Mouse (Mus musculus): Measurements from ENCODE around the gene Cttnbp2nl. TPM values are rescaled to one million over a fixed set of nuclear protein-coding genes. Genes with fewer than 3 reads are reported as not detected.

The Cttnbp2nl gene
- 15.5 and 17.5 TPM in 2 replicates for polyA plus RNA-seq (2015; fragmentation: Nextera tagmentation; extraction: Ambion mirVana)

- Histone ChIP-seq H3K9me3 (ENCODE audit: control insufficient read depth, low read length) (no peaks in the 10 kb centered on the region), H3K9ac (ENCODE audit: low read length) (peak within 1 kb of the TSS; percentile 86), H3K4me1 (replicated peaks; ENCODE audit: control insufficient read depth, insufficient read depth) (peaks cover 3% of the 10 kb centered on the region), H3K27me3 (ENCODE audit: control insufficient read depth, insufficient read depth, low read length) (no peaks in the 10 kb centered on the region), H3K4me2 (replicated peaks; ENCODE audit: low read depth) (peak within 1 kb of the TSS; percentile 76), H3K27ac (replicated peaks) (peak within 1 kb of the TSS; percentile 91), H3K4me3 (ENCODE audit: low read depth, low read length) (peak within 1 kb of the TSS; percentile 87), H3K36me3 (ENCODE audit: control insufficient read depth, insufficient read depth, low read length) (no peaks in the 10 kb centered on the region)
- ATAC-seq (ENCODE audit: low FRiP score, low TSS enrichment) (peak; percentile 94), DNase-seq (ENCODE audit: low spot score) (peak; percentile 98)
- TF ChIP-seq EP300 (optimal IDR thresholded peaks at IDR 0.05) = no peak
- TF ChIP-seq CTCF (IDR thresholded peaks at IDR 0.05; ENCODE audit: low read depth) = peak; percentile 20; the same call in 1 of the 2 replicates
- under 1% methylated on average over 31 of the region's 31 CpGs for WGBS
Observed at GRCm38 (mm10) chr3:105052937-105053697, at the start of gene Cttnbp2nl. TSS of gene Cttnbp2nl (minus strand) at chr3:105053146.

- no peak for DNase-seq (ENCODE audit: low spot score)
Observed at GRCm38 (mm10) chr3:105100270-105100589, 47.3 kb upstream of the Cttnbp2nl start.

GRCm38 (mm10) chr3:105099526-105100269 is 46.8 kb upstream of the Cttnbp2nl start:
- DNase-seq (ENCODE audit: low spot score) = no peak
- 33% methylated on average over 15 of the region's 15 CpGs for WGBS
- H3K27me3 ChIP-seq (ENCODE audit: control insufficient read depth, insufficient read depth, low read length) = no peaks in the 10 kb centered on the region
- TF ChIP-seq CTCF (IDR thresholded peaks at IDR 0.05; ENCODE audit: low read depth) (no peak), EP300 (optimal IDR thresholded peaks at IDR 0.05) (no peak)
- H3K9ac ChIP-seq (ENCODE audit: low read length) = no peak overlapping the region
- no peaks in the 10 kb centered on the region for H3K4me1 ChIP-seq (replicated peaks; ENCODE audit: control insufficient read depth, insufficient read depth)
- H3K36me3 ChIP-seq (ENCODE audit: control insufficient read depth, insufficient read depth, low read length) = no peaks in the 10 kb centered on the region
- no peaks in the 10 kb centered on the region for H3K9me3 ChIP-seq (ENCODE audit: control insufficient read depth, low read length)
- peak; percentile 40; the same call in 1 of the 2 replicates for ATAC-seq (ENCODE audit: low FRiP score, low TSS enrichment)
- H3K4me3 ChIP-seq (ENCODE audit: low read depth, low read length) = no peak overlapping the region
- peak overlapping the region; percentile 88 for H3K27ac ChIP-seq (replicated peaks)
- no peak overlapping the region for H3K4me2 ChIP-seq (replicated peaks; ENCODE audit: low read depth)

More at GRCm38 (mm10) chr3:105100270-105100589, 47.3 kb upstream of the Cttnbp2nl start:
- TF ChIP-seq EP300 (optimal IDR thresholded peaks at IDR 0.05) (no peak), CTCF (IDR thresholded peaks at IDR 0.05; ENCODE audit: low read depth) (no peak)
- no peak overlapping the region for H3K4me3 ChIP-seq (ENCODE audit: low read depth, low read length)
- H3K27me3 ChIP-seq (ENCODE audit: control insufficient read depth, insufficient read depth, low read length) = no peaks in the 10 kb centered on the region
- no peak overlapping the region for H3K4me2 ChIP-seq (replicated peaks; ENCODE audit: low read depth)
- WGBS = 74% methylated on average over 4 of the region's 4 CpGs
- H3K36me3 ChIP-seq (ENCODE audit: control insufficient read depth, insufficient read depth, low read length) = no peaks in the 10 kb centered on the region
- peak overlapping the region; percentile 88 for H3K27ac ChIP-seq (replicated peaks)
- H3K9me3 ChIP-seq (ENCODE audit: control insufficient read depth, low read length) = no peaks in the 10 kb centered on the region
- H3K4me1 ChIP-seq (replicated peaks; ENCODE audit: control insufficient read depth, insufficient read depth) = no peaks in the 10 kb centered on the region
- no peak for ATAC-seq (ENCODE audit: low FRiP score, low TSS enrichment)
- H3K9ac ChIP-seq (ENCODE audit: low read length) = no peak overlapping the region

- Histone ChIP-seq H3K9me3 (ENCODE audit: control insufficient read depth, low read length) (no peaks in the 10 kb centered on the region), H3K36me3 (ENCODE audit: control insufficient read depth, insufficient read depth, low read length) (no peaks in the 10 kb centered on the region), H3K4me1 (replicated peaks; ENCODE audit: control insufficient read depth, insufficient read depth) (no peaks in the 10 kb centered on the region), H3K4me2 (replicated peaks; ENCODE audit: low read depth) (no peak overlapping the region), H3K27ac (replicated peaks) (no peak overlapping the region), H3K27me3 (ENCODE audit: control insufficient read depth, insufficient read depth, low read length) (no peaks in the 10 kb centered on the region), H3K4me3 (ENCODE audit: low read depth, low read length) (no peak overlapping the region), H3K9ac (ENCODE audit: low read length) (no peak overlapping the region)
- DNase-seq (ENCODE audit: low spot score) (no peak), ATAC-seq (ENCODE audit: low FRiP score, low TSS enrichment) (no peak)
- WGBS = 75% methylated on average over 4 of the region's 4 CpGs
- TF ChIP-seq CTCF (IDR thresholded peaks at IDR 0.05; ENCODE audit: low read depth) (no peak), EP300 (optimal IDR thresholded peaks at IDR 0.05) (no peak)
Observed at GRCm38 (mm10) chr3:105097581-105097980, 44.6 kb upstream of the Cttnbp2nl start.

- TF ChIP-seq EP300 (optimal IDR thresholded peaks at IDR 0.05) = no peak
- TF ChIP-seq CTCF (IDR thresholded peaks at IDR 0.05; ENCODE audit: low read depth) = no peak
- H3K4me3 ChIP-seq (ENCODE audit: low read depth, low read length) = no peak overlapping the region
- DNase-seq (ENCODE audit: low spot score) = no peak
- H3K27ac ChIP-seq (replicated peaks) = no peak overlapping the region
- H3K27me3 ChIP-seq (ENCODE audit: control insufficient read depth, insufficient read depth, low read length) = no peaks in the 10 kb centered on the region
- 63% methylated on average over 5 of the region's 5 CpGs for WGBS
- no peaks in the 10 kb centered on the region for H3K9me3 ChIP-seq (ENCODE audit: control insufficient read depth, low read length)
- ATAC-seq (ENCODE audit: low FRiP score, low TSS enrichment) = no peak
- H3K36me3 ChIP-seq (ENCODE audit: control insufficient read depth, insufficient read depth, low read length) = no peaks in the 10 kb centered on the region
- H3K9ac ChIP-seq (ENCODE audit: low read length) = no peak overlapping the region
- no peak overlapping the region for H3K4me2 ChIP-seq (replicated peaks; ENCODE audit: low read depth)
- H3K4me1 ChIP-seq (replicated peaks; ENCODE audit: control insufficient read depth, insufficient read depth) = no peaks in the 10 kb centered on the region
Observed at GRCm38 (mm10) chr3:105095026-105095425, 42.1 kb upstream of the Cttnbp2nl start.

DNA sequence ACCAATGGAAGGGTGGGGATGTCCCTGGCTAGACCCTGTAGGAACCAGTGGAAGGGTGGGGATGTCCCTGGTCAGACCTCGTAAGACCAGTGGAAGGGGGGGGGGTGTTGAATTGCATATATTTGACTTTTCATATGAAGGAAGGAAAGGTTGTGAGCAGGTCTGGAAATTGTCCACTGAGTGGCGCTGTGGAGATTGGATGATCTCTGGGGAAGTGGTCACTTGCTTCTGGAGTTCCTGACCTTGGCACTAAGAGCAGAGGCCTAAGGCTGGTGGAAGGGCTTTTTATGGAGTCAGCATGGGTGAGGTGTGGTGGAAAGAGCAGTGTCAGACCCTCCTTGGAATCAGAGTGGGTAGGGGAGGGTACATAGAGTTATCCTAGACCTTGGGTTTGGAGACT is 41.5 kb upstream of the Cttnbp2nl start:
- Histone ChIP-seq H3K36me3 (ENCODE audit: control insufficient read depth, insufficient read depth, low read length) (no peaks in the 10 kb centered on the region), H3K9ac (ENCODE audit: low read length) (no peak overlapping the region), H3K4me1 (replicated peaks; ENCODE audit: control insufficient read depth, insufficient read depth) (no peaks in the 10 kb centered on the region), H3K9me3 (ENCODE audit: control insufficient read depth, low read length) (no peaks in the 10 kb centered on the region), H3K4me3 (ENCODE audit: low read depth, low read length) (no peak overlapping the region), H3K4me2 (replicated peaks; ENCODE audit: low read depth) (no peak overlapping the region), H3K27ac (replicated peaks) (no peak overlapping the region), H3K27me3 (ENCODE audit: control insufficient read depth, insufficient read depth, low read length) (no peaks in the 10 kb centered on the region)
- ATAC-seq (ENCODE audit: low FRiP score, low TSS enrichment) (no peak), DNase-seq (ENCODE audit: low spot score) (no peak)
- no peak for TF ChIP-seq EP300 (optimal IDR thresholded peaks at IDR 0.05)
- peak; percentile 54 for TF ChIP-seq CTCF (IDR thresholded peaks at IDR 0.05; ENCODE audit: low read depth)
- WGBS = 59% methylated on average over 2 of the region's 2 CpGs

All from stomach, postnatal 0 days (tissue).